Mouse (Mus musculus): ENCODE data around the gene Gm28047.
"Not testable (repeated sequence)": the region's sequence is repeated elsewhere in the genome, so short reads cannot be mapped to it uniquely, and the experiment has no call there.

The Gm28047 gene

GRCm38 (mm10) chr15:102624970-102625686, at the start of gene Gm28047, which contains the start of gene Atf7:
Gm28047 (minus strand) TSS chr15:102625067.
Atf7 (minus strand) TSS chr15:102625464.
- DNase-seq (ENCODE audit: low spot score), result peak; percentile 99

- DNase-seq (ENCODE audit: low spot score), result peak; percentile 84
These were observed 48.7 kb upstream of the Gm28047 start for GRCm38 (mm10) chr15:102673548-102673947.

GRCm38 (mm10) chr15:102672215-102673071, 47.6 kb upstream of the Gm28047 start, which contains the start of gene Atp5g2:
Atp5g2 (minus strand) TSS chr15:102672352.
- DNase-seq (ENCODE audit: low spot score), result peak; percentile 23

- peak; percentile 88 for DNase-seq (ENCODE audit: low spot score)
These were observed 46.9 kb upstream of the Gm28047 start for GRCm38 (mm10) chr15:102671721-102672214.

GRCm38 (mm10) chr15:102670767-102671575, 46.1 kb upstream of the Gm28047 start:
- peak; percentile 97 for DNase-seq (ENCODE audit: low spot score)

- peak; percentile 8 for DNase-seq (ENCODE audit: low spot score)
These were observed 45.4 kb upstream of the Gm28047 start for GRCm38 (mm10) chr15:102670281-102670680.

- DNase-seq (ENCODE audit: low spot score), result no peak
These were observed 44.7 kb upstream of the Gm28047 start for GRCm38 (mm10) chr15:102669571-102669970.

GRCm38 (mm10) chr15:102665494-102665893, 40.6 kb upstream of the Gm28047 start:
- peak; percentile 62 for DNase-seq (ENCODE audit: low spot score)

GRCm38 (mm10) chr15:102663825-102664224, 39.0 kb upstream of the Gm28047 start:
- DNase-seq (ENCODE audit: low spot score), result no peak

GRCm38 (mm10) chr15:102662601-102663000, 37.7 kb upstream of the Gm28047 start:
- DNase-seq (ENCODE audit: low spot score), result not testable (repeated sequence)

GRCm38 (mm10) chr15:102657926-102658381, 33.1 kb upstream of the Gm28047 start:
- DNase-seq (ENCODE audit: low spot score), result peak; percentile 23

GRCm38 (mm10) chr15:102656658-102657057, 31.8 kb upstream of the Gm28047 start:
- peak; percentile 68 for DNase-seq (ENCODE audit: low spot score)

GRCm38 (mm10) chr15:102651928-102652660, 27.2 kb upstream of the Gm28047 start:
- DNase-seq (ENCODE audit: low spot score), result not testable (repeated sequence)

- DNase-seq (ENCODE audit: low spot score), result no peak
These were observed 26.2 kb upstream of the Gm28047 start for GRCm38 (mm10) chr15:102651107-102651506.

- DNase-seq (ENCODE audit: low spot score), result no peak
These were observed 10.9 kb upstream of the Gm28047 start for GRCm38 (mm10) chr15:102635817-102636216.

- no peak for DNase-seq (ENCODE audit: low spot score)
These were observed 9.8 kb upstream of the Gm28047 start for GRCm38 (mm10) chr15:102634684-102635083.

- DNase-seq (ENCODE audit: low spot score), result no peak
These were observed 804 bp upstream of the Gm28047 start for GRCm38 (mm10) chr15:102625687-102626055.

- DNase-seq (ENCODE audit: low spot score), result no peak
These were observed 437 bp downstream of the Gm28047 start for GRCm38 (mm10) chr15:102624291-102624969.

- no peak for DNase-seq (ENCODE audit: low spot score)
These were observed 1.7 kb downstream of the Gm28047 start for GRCm38 (mm10) chr15:102623121-102623520.

- no peak for DNase-seq (ENCODE audit: low spot score)
These were observed 2.3 kb downstream of the Gm28047 start for GRCm38 (mm10) chr15:102622536-102622935.
